Mouse (Mus musculus): ENCODE measurements around the gene BC051019.

GRCm38 (mm10) chr7:109702721-109703120, 20.9 kb downstream of the BC051019 start:
- TF ChIP-seq GATA1 (IDR thresholded peaks at IDR 0.05; ENCODE audit: borderline replicate concordance, low read length): no peak
- TF ChIP-seq FLI1 (IDR thresholded peaks at IDR 0.05; ENCODE audit: low read length): no peak

All from megakaryocyte, embryonic 14.5 days (primary cell).